Mouse (Mus musculus) E14TG2a.4 (cell line): ENCODE measurements around the gene Ncoa1.

Experiments
- H3K27me3 ChIP-seq: 2 replicates; pipeline ENCODE4 v1.6.1; 2014; ENCODE audit warnings: low read length, control low read depth; ENCODE audit not compliant: insufficient read depth
- H3K36me3 ChIP-seq: 2 replicates; pipeline ENCODE4 v1.6.1; 2014; ENCODE audit warnings: low read length, control low read depth; ENCODE audit not compliant: insufficient read depth
- H3K4me1 ChIP-seq: replicated peaks from 2 replicates; pipeline ENCODE4 v1.6.1; 2014; ENCODE audit warnings: low read depth, low read length, control low read depth
- H3K4me3 ChIP-seq: replicated peaks from 2 replicates; pipeline ENCODE4 v1.5.1; 2014; ENCODE audit warnings: mild to moderate bottlenecking, low read length
- H3K9me3 ChIP-seq: 2 replicates; pipeline ENCODE4 v1.6.1; 2014; ENCODE audit warnings: low read length, control low read depth
- CTCF ChIP-seq: conservative IDR thresholded peaks from 2 replicates; pipeline ENCODE4 v1.5.1; 2014; ENCODE audit warnings: low read length
- NANOG ChIP-seq: IDR thresholded peaks from 2 replicates; pipeline ENCODE4 v1.6.1; 2014; ENCODE audit warnings: borderline replicate concordance, low read length, mixed read lengths
- POU5F1 ChIP-seq: IDR thresholded peaks from 2 replicates; pipeline ENCODE4 v1.6.1; 2014; ENCODE audit warnings: low read length, borderline replicate concordance

The Ncoa1 gene

DNA sequence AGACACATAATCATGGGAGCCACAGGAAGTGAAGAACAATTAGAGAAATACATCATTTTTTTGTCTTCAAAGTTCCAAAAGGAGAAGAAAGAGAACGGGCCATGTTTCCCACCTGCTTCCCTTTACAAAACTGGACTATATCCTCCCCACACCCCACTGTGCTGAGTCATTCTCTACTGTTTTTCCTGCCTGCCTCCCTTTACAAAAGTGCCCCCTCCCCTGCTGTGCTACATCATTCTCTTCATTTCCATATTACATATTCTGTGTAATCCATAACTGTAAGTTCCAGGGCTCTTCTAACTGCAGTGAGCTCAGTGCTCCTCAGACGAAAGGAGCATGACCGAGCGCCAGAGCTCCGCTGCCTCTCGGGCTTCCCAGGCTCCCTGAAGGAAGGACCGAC lies 80.8 kb downstream of the Ncoa1 start:
- Histone ChIP-seq H3K9me3 (no peaks in the 10 kb centered on the region), H3K4me3 (peak overlapping the region; percentile 18; the same call in 1 of the 2 replicates), H3K4me1 (peaks cover 36% of the 10 kb centered on the region), H3K36me3 (no peaks in the 10 kb centered on the region), H3K27me3 (no peaks in the 10 kb centered on the region)
- TF ChIP-seq POU5F1 (no peak), NANOG (no peak), CTCF (no peak)

- Histone ChIP-seq H3K9me3 (no peaks in the 10 kb centered on the region), H3K27me3 (no peaks in the 10 kb centered on the region), H3K4me1 (peaks cover 57% of the 10 kb centered on the region), H3K36me3 (no peaks in the 10 kb centered on the region), H3K4me3 (0 out of 2 replicates have a peak overlapping the region, but pooled peaks have one; percentile 7)
- TF ChIP-seq NANOG (no peak), CTCF (peak; percentile 67)
Measured at GRCm38 (mm10) chr12:4392590-4392989, 84.4 kb downstream of the Ncoa1 start.

DNA sequence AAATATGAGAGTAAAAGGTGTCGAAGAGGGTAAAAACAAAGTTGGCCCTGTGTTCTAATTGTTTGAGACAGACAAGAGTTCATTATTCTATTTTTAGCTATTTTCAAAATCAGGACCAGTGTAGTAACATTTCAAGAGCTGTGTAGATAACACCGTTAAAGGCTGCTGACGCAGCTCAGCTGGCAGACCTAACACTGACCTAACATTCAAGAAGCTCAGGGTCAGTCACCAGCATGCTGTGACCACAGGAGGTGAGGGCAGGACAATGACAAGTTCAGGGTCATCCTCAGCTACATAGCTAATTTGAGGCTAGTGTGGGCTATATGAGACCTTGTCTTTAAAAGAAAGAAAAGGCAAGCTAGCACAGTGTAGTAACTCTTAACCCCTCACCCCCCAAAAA lies 84.9 kb downstream of the Ncoa1 start:
- no peak for TF ChIP-seq CTCF
- no peak for TF ChIP-seq NANOG
- no peak for TF ChIP-seq POU5F1
- no peaks in the 10 kb centered on the region for H3K9me3 ChIP-seq

DNA sequence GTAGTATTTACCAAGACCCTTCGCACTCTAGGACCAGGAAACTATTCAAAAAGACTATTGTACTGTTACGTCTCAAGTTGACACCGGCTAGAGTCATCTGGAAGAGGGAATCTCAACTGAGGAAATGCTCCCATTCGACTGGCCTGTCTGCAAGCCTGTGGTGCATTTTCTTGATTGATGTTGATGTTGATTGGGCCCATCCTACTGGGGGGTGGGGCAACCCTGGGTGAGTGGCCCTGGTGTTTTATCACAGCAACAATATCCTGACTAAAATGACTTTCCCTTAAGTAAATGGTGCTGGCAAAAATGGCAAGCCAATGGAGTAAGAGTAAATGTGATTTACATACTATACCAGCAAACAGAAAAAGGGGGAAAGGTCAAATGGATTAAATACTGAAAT lies 85.7 kb downstream of the Ncoa1 start:
- Histone ChIP-seq H3K36me3 (no peaks in the 10 kb centered on the region), H3K27me3 (no peaks in the 10 kb centered on the region), H3K4me3 (no peak overlapping the region), H3K4me1 (peaks cover 59% of the 10 kb centered on the region), H3K9me3 (no peaks in the 10 kb centered on the region)
- no peak for TF ChIP-seq POU5F1
- TF ChIP-seq NANOG, result peak; percentile 12; the same call in 1 of the 2 replicates

More for the DNA sequence above, 84.9 kb downstream of the Ncoa1 start:
- H3K27me3 ChIP-seq, result no peaks in the 10 kb centered on the region
- H3K36me3 ChIP-seq, result no peaks in the 10 kb centered on the region
- H3K4me3 ChIP-seq, result 0 out of 2 replicates have a peak overlapping the region, but pooled peaks have one; percentile 7
- peaks cover 57% of the 10 kb centered on the region for H3K4me1 ChIP-seq

DNA sequence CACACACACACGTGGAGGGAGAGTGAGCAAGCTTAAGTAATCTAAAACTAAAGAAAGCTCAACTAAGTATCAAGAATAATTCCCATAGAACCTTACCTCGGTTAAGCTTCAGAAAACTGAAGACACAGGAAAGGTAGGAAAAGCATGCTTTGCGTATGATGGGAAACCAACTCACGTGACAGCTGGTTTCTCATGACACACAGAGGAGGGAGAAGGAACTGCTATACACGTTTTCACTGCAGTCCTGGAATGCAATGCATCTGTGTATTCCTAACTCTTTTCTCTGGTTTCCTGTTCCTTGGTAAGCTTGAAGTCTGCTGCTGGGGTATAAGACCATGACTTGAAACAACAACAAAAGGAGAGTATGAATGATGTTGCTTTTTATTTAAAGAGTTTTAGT lies 86.3 kb downstream of the Ncoa1 start:
- Histone ChIP-seq H3K4me1 (peaks cover 55% of the 10 kb centered on the region), H3K4me3 (no peak overlapping the region), H3K9me3 (no peaks in the 10 kb centered on the region), H3K36me3 (no peaks in the 10 kb centered on the region), H3K27me3 (no peaks in the 10 kb centered on the region)
- TF ChIP-seq POU5F1 (no peak), CTCF (no peak), NANOG (no peak)

GRCm38 (mm10) chr12:4386077-4386719 lies 90.8 kb downstream of the Ncoa1 start:
- no peaks in the 10 kb centered on the region for H3K36me3 ChIP-seq
- TF ChIP-seq POU5F1 (no peak), NANOG (no peak), CTCF (no peak)

GRCm38 (mm10) chr12:4383061-4383460 lies 93.9 kb downstream of the Ncoa1 start:
- H3K36me3 ChIP-seq, result no peaks in the 10 kb centered on the region
- no peaks in the 10 kb centered on the region for H3K27me3 ChIP-seq
- TF ChIP-seq CTCF (no peak), NANOG (no peak), POU5F1 (no peak)
- H3K9me3 ChIP-seq, result peaks cover 7% of the 10 kb centered on the region; the same call in 1 of the 2 replicates
- H3K4me1 ChIP-seq, result peaks cover 6% of the 10 kb centered on the region
- H3K4me3 ChIP-seq, result no peak overlapping the region

More at GRCm38 (mm10) chr12:4386077-4386719, 90.8 kb downstream of the Ncoa1 start:
- peaks cover 27% of the 10 kb centered on the region for H3K4me1 ChIP-seq
- no peaks in the 10 kb centered on the region for H3K27me3 ChIP-seq
- no peaks in the 10 kb centered on the region for H3K9me3 ChIP-seq
- no peak overlapping the region for H3K4me3 ChIP-seq

DNA sequence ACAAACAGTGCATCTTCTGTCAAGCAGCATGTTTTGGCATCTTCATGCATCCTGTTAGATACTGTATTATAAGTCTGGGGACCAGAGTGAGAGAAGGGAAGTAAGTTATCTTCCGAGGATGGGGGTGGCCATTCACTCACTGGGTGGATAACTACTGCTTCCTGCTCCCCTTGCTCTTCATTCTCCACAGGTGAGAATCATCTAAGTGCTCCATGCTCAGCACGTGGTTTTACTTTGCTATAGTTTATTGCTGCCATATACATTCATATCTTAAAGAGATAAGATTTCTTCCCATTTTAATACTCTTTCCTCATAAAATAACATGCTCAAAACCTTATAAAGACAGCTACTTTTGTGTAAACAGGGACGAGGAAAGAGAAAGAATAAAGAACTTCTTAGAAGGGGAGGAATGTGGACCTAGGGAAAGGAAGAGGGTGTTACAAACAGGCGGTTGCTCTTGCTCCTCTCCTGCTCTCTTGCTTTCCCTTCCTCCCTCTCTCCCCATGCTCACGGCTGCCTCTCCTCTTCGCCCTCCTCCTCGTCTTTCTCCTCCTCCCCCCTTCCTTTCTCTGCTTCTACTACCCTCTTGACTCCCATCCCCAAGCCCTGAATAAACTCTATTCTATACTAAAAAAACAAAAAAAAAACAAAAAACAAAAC lies 97.6 kb downstream of the Ncoa1 start:
- H3K4me1 ChIP-seq, result no peaks in the 10 kb centered on the region
- no peaks in the 10 kb centered on the region for H3K36me3 ChIP-seq
- H3K27me3 ChIP-seq, result no peaks in the 10 kb centered on the region
- no peak overlapping the region for H3K4me3 ChIP-seq
- TF ChIP-seq NANOG, result no peak
- no peak for TF ChIP-seq POU5F1
- TF ChIP-seq CTCF, result no peak
- H3K9me3 ChIP-seq, result peaks cover 7% of the 10 kb centered on the region; the same call in 1 of the 2 replicates
